Mouse (Mus musculus): ENCODE data around the gene Slc25a24.

DNA sequence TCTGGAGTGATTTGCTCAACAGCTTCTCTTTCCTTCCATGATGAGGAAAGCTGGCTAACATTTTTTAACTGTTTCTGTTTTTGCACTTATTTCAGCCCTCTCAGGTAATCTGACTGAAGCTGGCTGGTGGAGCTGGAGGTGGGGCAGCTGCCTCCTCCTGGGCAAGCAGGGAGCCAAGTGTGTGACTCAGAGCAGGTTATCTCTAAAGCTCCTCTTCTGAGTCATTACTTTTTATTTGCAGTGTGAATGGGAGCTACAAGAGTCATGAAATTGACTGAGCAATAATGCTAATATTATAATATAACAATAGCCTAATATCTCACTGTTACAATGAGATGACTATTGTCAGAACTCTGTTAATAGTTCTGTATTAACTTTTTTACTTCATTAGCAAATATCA lies 5.8 kb upstream of the Slc25a24 start:
- TF ChIP-seq POLR2A (IDR thresholded peaks at IDR 0.05; ENCODE audit: insufficient read depth, low read length) = no peak
- TF ChIP-seq CTCF (IDR thresholded peaks at IDR 0.05; ENCODE audit: low read depth, low read length) = no peak
- no peak for TF ChIP-seq EP300 (IDR thresholded peaks at IDR 0.05; ENCODE audit: insufficient read depth, low read depth, low read length)
